Mouse (Mus musculus): Measurements from ENCODE around the gene Trit1.
"Not testable (repeated sequence)": the region's sequence is repeated elsewhere in the genome, so short reads cannot be mapped to it uniquely, and the experiment has no call there.

The Trit1 gene

DNA sequence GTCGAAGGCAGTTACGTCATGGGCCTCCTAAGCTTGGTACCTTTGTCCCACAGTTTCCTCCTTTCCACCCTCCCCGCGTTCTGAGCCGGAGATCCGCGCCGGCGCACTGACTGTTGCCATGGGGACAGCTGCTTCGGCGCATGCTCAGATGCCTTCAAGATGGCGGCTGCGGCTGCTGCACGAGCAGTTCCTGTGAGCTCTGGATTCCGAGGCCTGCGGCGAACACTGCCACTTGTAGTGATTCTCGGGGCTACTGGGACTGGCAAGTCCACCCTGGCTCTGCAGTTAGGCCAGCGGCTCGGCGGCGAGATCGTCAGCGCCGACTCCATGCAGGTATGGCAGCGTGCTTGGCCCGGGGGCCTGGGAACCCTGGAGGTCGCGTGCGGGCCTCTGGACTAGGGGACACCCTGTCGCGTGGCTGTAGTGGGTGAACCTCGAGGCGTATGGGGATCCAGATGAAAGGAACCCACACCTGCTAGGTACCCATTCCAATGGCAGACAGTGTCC lies at the start of gene Trit1:
Trit1 (plus strand) TSS at position 147 of the 507 bp plus-strand sequence.
- peak; percentile 92 for DNase-seq

GRCm38 (mm10) chr4:122968106-122968505 lies 48.3 kb upstream of the Trit1 start:
- DNase-seq, result no peak

GRCm38 (mm10) chr4:122971191-122971590 lies 45.2 kb upstream of the Trit1 start:
- no peak for DNase-seq

DNA sequence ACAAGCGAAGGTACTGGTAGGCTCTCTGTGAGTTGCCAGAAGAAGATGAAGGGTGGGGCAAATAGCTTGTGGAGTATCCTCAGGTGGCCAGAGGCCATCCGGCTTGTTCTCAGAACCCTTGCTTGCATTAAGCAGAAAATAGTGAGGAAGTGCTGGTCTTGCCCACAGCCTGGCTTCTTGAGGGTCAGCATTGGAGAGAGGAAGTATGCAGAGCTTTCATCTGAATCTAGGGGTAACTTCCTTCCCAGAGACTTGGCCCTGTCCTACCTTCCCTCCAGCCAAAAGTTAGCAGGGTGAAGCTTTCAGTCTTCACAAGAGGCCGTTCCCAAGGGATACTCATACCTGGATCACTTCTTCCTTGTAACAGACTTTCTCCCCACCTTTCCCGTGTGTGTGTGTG lies 44.8 kb upstream of the Trit1 start:
- no peak for DNase-seq

GRCm38 (mm10) chr4:122972056-122972455 lies 44.3 kb upstream of the Trit1 start:
- DNase-seq, result no peak

GRCm38 (mm10) chr4:122974976-122975520 lies 41.3 kb upstream of the Trit1 start:
- no peak for DNase-seq

- DNase-seq, result no peak
Observed at GRCm38 (mm10) chr4:122976885-122977284, 39.5 kb upstream of the Trit1 start.

- no peak for DNase-seq
Observed at GRCm38 (mm10) chr4:122978850-122979249, 37.5 kb upstream of the Trit1 start.

GRCm38 (mm10) chr4:122979826-122980225 lies 36.6 kb upstream of the Trit1 start:
- no peak for DNase-seq

DNA sequence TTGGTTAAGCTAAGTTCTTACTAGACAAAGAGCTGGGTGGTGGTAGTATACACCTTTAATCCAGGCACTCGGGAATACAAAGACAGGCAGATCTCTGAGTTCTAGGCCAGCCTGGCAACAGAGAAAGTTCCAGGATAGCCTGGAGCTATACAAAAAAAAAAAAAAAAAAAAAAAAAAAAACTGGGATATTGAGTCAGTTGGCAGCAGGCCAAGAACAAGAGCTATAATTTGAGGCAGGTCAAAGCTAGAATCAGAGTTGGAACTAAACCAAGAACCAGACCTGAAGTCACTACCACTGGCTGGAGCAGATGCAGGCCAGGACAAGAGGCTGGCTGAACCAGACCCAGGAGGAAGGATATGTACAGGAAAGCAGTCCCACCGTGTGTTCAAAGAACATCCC lies 35.7 kb upstream of the Trit1 start:
- no peak for DNase-seq

GRCm38 (mm10) chr4:122981238-122981637 lies 35.2 kb upstream of the Trit1 start:
- DNase-seq, result no peak

DNA sequence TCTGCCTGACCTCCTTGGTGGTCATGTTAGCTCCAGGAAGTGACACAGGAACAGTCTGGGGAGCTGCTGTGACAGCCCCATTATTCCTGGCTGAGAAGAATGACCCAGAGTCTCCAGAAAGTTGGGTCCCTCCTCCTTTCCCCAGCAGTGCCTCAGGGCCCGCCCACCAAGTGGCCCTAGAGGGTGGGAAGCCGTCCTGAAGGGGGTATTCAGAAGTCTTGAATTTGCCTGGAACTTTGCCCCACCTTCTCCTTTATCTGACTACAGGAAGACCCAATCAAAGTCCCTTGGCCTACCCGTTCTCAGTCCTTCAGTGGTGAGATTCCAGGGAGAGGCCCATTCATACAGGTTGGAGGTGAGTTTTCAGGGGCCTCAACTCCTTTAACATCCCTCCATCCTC lies 34.5 kb upstream of the Trit1 start:
- DNase-seq, result no peak

DNA sequence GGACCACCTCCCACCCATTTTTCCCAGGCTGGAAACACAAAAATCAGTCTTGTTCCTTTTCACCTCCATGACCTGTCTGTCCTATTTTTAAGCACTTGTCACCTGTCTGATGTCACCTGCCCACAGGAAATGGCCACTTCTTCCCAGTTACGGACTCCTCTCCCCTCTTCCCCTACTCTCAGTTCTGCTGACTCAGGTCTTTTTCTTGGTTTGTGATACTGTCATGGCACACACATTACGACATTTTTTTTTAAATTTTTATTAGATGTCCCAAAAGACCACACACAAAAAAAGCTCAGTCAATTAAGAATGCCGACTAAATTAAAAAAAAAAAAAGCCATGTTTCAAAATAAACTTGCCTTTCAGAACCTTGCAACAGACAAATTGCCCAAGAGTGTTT lies 33.9 kb upstream of the Trit1 start:
- DNase-seq, result no peak

DNA sequence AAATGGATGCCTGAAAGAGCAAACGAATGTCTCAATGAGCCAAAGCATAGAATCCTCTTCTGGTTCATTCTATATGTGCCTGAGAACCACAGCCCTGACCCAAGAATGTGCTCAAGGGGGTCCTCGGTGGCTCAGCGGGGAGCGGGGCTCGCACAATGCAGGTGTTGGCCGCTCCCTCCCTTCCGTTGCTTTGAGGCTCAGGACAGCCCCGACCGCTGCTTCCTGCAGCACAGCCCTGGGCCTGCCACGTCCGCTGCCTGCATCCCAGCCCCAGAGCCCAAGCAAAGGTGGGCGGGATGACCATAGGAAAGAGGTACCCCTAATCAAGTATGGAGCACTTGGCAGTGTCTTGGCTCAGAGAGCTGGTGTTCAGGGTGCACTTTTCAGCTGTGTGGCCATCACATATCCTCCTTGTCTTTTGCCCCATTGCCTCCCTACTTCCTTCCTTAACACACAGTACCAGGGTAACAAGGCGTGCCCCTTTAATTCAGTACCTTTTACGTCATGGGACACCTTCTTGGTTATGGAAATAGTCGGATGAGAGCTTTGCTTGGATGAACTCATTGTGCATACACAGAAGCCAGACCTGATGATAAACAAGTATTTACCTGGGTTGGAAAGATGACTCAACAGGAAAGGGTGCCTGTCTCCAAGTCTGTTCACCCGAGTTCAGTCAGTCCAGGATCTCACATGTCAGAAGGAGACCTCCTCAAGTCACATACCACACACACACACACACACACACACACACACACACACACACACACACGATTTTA lies 32.7 kb upstream of the Trit1 start:
- DNase-seq, result peak; percentile 18 to 22

GRCm38 (mm10) chr4:122985110-122985509 lies 31.3 kb upstream of the Trit1 start:
- peak; percentile 13 to 35 for DNase-seq

DNA sequence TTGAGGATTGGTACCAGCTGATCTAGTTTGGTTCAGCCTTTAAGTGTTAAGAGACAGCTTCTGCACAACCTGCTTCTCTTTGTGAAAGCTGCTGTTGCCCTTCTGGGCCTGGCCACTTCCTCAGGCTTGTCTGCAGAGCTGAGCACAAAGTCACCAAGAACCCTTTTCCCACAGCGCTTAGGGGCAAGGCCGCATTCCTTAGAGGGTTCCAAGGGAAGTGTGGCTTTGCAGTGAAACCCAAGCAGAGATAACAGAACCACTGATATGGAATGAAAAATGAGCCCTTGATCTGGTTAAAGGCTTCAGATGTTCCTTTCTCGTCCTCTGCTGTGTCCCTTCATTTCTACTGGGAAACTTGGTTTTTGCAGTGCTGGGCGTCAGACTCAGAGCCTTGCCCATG lies 29.0 kb upstream of the Trit1 start:
- no peak for DNase-seq

DNA sequence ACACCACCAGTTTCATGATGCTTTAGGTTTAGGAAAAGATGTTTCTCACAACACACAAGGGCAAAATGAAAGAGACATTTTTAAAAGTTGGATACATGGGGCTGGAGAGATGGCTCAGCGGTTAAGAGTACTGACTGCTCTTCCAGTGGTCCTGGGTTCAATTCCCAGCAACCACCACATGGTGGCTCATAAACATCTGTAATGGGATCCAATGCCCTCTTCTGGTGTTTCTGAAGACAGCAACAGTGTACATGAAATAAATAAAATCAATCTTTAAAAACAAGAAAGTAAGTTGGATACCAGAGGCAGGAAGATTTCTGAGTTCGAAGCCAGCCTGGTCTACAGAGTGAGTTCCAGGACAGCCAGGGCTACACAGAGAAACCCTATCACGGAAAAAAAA lies 28.4 kb upstream of the Trit1 start:
- not testable (repeated sequence) for DNase-seq

- DNase-seq, result no peak
Observed at GRCm38 (mm10) chr4:122991177-122991576, 25.2 kb upstream of the Trit1 start.

GRCm38 (mm10) chr4:122992276-122992675 lies 24.1 kb upstream of the Trit1 start:
- DNase-seq, result no peak

GRCm38 (mm10) chr4:122995404-122996220 lies 20.8 kb upstream of the Trit1 start, which contains the start of gene Mycl:
Mycl (plus strand) TSS chr4:122995652.
- peak; percentile 72 to 92 for DNase-seq

DNA sequence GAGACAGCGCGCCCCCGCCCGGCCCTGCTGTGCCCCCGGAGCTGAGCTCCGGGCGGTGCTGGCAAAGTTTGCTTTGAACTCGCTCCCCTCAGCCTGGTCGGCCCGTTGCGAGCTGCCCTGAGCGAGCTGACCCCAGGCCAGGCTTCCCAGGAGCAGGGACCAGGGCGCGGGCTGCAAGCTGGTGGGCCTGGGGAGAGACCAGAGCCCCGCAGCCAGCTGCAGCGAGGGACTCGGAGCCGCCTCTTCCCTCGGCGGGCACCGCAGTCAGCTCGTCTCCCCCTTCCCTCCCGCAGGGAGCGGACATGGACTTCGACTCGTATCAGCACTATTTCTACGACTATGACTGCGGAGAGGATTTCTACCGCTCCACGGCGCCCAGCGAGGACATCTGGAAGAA lies 20.2 kb upstream of the Trit1 start:
- peak in 1 of 2 experiments; percentile 47 for DNase-seq

- DNase-seq, result peak in 1 of 2 experiments; percentile 39
Observed at GRCm38 (mm10) chr4:122996618-122997381, 19.6 kb upstream of the Trit1 start.

All from spleen, adult 18-20 months (tissue).